Mouse (Mus musculus) cortical plate, adult 2 months (tissue): ENCODE measurements at regions not wholly inside any gene's neighbourhood (a gene's known extent, or its start where the extent isn't known, plus 50 kb on each side); places are given as distances from the start of the nearest gene placed in this dataset.

Experiments
- CTCF ChIP-seq: fragments of 200-500 bp; IDR thresholded peaks from 2 replicates; pipeline ENCODE4 v1.5.1; 2011; ENCODE audit warnings: mild to moderate bottlenecking, control low read depth, low read length; ENCODE audit not compliant: insufficient read depth; ENCODE audit errors: extremely low read depth
- POLR2A ChIP-seq: fragments of 200-500 bp; IDR thresholded peaks from 2 replicates; pipeline ENCODE4 v1.6.1; 2011; ENCODE audit warnings: mild to moderate bottlenecking, low read length, control low read depth; ENCODE audit not compliant: insufficient read depth; ENCODE audit errors: extremely low read depth

DNA sequence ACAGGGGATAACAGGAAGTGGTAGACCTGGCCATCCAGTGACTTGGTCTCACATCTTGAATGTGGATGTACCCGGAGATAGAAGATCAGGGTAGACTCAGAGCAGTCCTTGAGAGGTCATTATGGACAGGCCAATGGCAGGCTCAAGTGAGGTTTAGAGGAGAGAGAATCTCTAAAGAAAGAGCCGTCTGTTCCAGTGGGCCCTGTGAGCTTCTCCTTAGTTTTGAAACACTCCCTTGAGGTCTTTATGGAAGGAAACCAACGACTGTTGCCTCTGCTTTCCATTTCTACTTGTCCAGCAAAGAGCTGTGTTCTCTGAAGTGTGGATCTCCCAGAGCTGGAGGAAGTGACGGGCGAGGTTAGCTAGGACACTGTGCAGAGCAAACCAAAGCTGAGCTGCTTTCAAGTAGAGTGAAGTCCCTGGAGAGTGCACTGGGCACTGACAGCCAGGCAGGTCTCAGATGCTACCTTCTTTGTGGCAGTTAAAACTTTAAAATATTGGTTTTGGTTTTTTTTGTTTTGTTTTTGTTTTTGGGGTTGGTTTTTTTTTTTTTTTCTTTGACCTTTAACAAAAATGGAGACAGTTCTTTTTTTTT is 332.9 kb upstream of the Satb1 start:
- TF ChIP-seq POLR2A (no peak), CTCF (no peak)
